Mouse (Mus musculus) testis, adult 2 months (tissue): ENCODE measurements around the gene Adgra3.

Experiments
- CTCF ChIP-seq: fragments of 200-500 bp; IDR thresholded peaks from 2 replicates; pipeline ENCODE4 v1.5.1; 2012; ENCODE audit warnings: low read depth, mild to moderate bottlenecking, inconsistent platforms, low read length, moderate library complexity; ENCODE audit not compliant: control insufficient read depth, insufficient read depth, insufficient replicate concordance
- POLR2A ChIP-seq: fragments of 200-500 bp; IDR thresholded peaks from 2 replicates; pipeline ENCODE4 v1.6.1; 2012; ENCODE audit warnings: low read depth, mild to moderate bottlenecking, inconsistent platforms, low read length, moderate library complexity; ENCODE audit not compliant: control insufficient read depth

- no peak for TF ChIP-seq POLR2A
- no peak for TF ChIP-seq CTCF
Observed at GRCm38 (mm10) chr5:50031288-50031687, 27.5 kb downstream of the Adgra3 start.
